Mouse (Mus musculus): ENCODE measurements at regions not wholly inside any gene's neighbourhood (a gene's known extent, or its start where the extent isn't known, plus 50 kb on each side); places are given as distances from the start of the nearest gene placed in this dataset.

DNA sequence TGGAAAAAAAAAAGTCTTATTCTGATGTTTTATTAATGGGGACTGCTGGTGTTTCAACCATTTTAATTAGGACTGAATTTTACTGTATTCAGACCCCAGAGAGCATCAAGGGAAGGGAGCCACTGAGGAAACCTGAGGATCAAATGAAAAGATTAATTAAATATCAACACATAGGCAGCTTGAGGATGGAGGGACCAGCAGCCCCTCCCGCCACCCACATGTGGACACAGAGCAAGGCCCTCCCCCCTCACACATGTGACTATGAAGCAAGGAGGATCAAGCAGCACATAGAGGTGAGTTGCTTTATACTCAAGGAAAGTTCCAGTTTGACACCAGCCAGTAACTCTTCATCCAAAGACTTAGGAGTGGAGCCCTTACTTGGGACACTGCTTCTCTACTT, 126.0 kb downstream of the Gp2 start:
- ATAC-seq (replicated peaks; ENCODE audit: low FRiP score, low TSS enrichment, low read depth) (no peak), DNase-seq (ENCODE audit: low spot score) (no peak)
- 86% methylated on average over 1 of the region's 1 CpGs for WGBS
- no peaks in the 10 kb centered on the region for H3K27me3 ChIP-seq (replicated peaks; ENCODE audit: control insufficient read depth, insufficient read depth, low read length)
- no peaks in the 10 kb centered on the region for H3K4me1 ChIP-seq (replicated peaks; ENCODE audit: control insufficient read depth, insufficient read depth, low read length)
- no peaks in the 10 kb centered on the region for H3K9me3 ChIP-seq (ENCODE audit: control insufficient read depth, low read length)
- H3K4me2 ChIP-seq (ENCODE audit: low read length): no peak overlapping the region
- no peak overlapping the region for H3K27ac ChIP-seq (ENCODE audit: low read depth)
- H3K36me3 ChIP-seq (ENCODE audit: control insufficient read depth, insufficient read depth, low read length): no peaks in the 10 kb centered on the region
- no peak overlapping the region for H3K4me3 ChIP-seq (ENCODE audit: low read depth, low read length)
- H3K9ac ChIP-seq (ENCODE audit: low read length): no peak overlapping the region

GRCm38 (mm10) chr7:119330460-119331109, 128.5 kb downstream of the Gp2 start:
- Histone ChIP-seq H3K27ac (ENCODE audit: low read depth) (no peak overlapping the region), H3K9ac (ENCODE audit: low read length) (no peak overlapping the region), H3K4me3 (ENCODE audit: low read depth, low read length) (no peak overlapping the region), H3K4me2 (ENCODE audit: low read length) (no peak overlapping the region), H3K27me3 (replicated peaks; ENCODE audit: control insufficient read depth, insufficient read depth, low read length) (no peaks in the 10 kb centered on the region), H3K36me3 (ENCODE audit: control insufficient read depth, insufficient read depth, low read length) (no peaks in the 10 kb centered on the region), H3K4me1 (replicated peaks; ENCODE audit: control insufficient read depth, insufficient read depth, low read length) (no peaks in the 10 kb centered on the region), H3K9me3 (ENCODE audit: control insufficient read depth, low read length) (no peaks in the 10 kb centered on the region)
- 18% methylated on average over 5 of the region's 5 CpGs for WGBS
- ATAC-seq (replicated peaks; ENCODE audit: low FRiP score, low TSS enrichment, low read depth) (no peak), DNase-seq (ENCODE audit: low spot score) (no peak)

DNA sequence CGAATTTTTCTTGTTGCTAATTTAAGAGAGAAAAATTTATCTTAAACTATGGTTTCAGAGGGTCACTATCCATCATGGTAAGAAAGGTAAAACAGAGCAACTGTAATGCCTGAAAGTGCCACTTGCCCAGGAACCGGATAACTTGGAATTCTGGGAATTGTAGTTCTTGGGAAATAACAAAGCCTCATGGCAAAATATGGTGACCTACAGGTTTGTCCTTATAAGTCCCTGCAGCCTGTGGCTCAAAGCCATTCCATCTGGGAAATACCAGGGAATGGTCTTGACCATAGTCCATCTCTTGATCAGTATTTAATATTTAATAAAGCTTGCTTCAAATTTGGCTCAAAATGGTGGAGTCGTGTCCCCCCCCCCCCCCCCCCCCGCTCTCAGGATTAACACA, 111.9 kb upstream of the Gpr139 start:
- ATAC-seq (replicated peaks; ENCODE audit: low FRiP score, low TSS enrichment, low read depth): no peak
- Histone ChIP-seq H3K27ac (ENCODE audit: low read depth) (no peak overlapping the region), H3K4me3 (ENCODE audit: low read depth, low read length) (no peak overlapping the region), H3K36me3 (ENCODE audit: control insufficient read depth, insufficient read depth, low read length) (no peaks in the 10 kb centered on the region), H3K9me3 (ENCODE audit: control insufficient read depth, low read length) (no peaks in the 10 kb centered on the region), H3K4me1 (replicated peaks; ENCODE audit: control insufficient read depth, insufficient read depth, low read length) (no peaks in the 10 kb centered on the region), H3K27me3 (replicated peaks; ENCODE audit: control insufficient read depth, insufficient read depth, low read length) (no peaks in the 10 kb centered on the region), H3K9ac (ENCODE audit: low read length) (no peak overlapping the region), H3K4me2 (ENCODE audit: low read length) (no peak overlapping the region)
- no peak for DNase-seq (ENCODE audit: low spot score)
- 53% methylated on average over 4 of the region's 4 CpGs for WGBS

GRCm38 (mm10) chr7:119291442-119291841, 107.0 kb upstream of the Gpr139 start:
- Histone ChIP-seq H3K4me3 (ENCODE audit: low read depth, low read length) (no peak overlapping the region), H3K36me3 (ENCODE audit: control insufficient read depth, insufficient read depth, low read length) (no peaks in the 10 kb centered on the region), H3K4me2 (ENCODE audit: low read length) (no peak overlapping the region), H3K4me1 (replicated peaks; ENCODE audit: control insufficient read depth, insufficient read depth, low read length) (no peaks in the 10 kb centered on the region), H3K9ac (ENCODE audit: low read length) (no peak overlapping the region), H3K27ac (ENCODE audit: low read depth) (no peak overlapping the region), H3K27me3 (replicated peaks; ENCODE audit: control insufficient read depth, insufficient read depth, low read length) (no peaks in the 10 kb centered on the region), H3K9me3 (ENCODE audit: control insufficient read depth, low read length) (no peaks in the 10 kb centered on the region)
- no peak for DNase-seq (ENCODE audit: low spot score)
- 63% methylated on average over 2 of the region's 2 CpGs for WGBS
- no peak for ATAC-seq (replicated peaks; ENCODE audit: low FRiP score, low TSS enrichment, low read depth)

DNA sequence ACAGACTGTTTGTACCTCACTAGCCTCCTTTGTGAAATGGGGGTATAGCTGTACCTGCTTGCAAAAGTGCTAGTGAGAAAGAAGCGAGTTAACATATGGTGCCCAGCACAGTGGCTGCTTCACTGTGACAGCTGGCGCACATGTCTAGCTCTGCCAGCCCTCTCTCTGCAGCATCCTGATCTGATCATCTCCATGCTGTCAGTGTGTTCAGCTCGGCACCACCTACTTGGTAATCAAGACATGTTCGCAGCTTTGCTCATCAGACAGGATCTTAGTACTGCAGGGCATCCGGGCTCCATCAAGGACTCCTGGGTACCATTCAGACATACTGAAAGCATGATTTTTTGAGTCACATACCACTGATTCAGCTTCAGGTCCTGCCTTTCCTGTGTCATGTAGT, 100.9 kb upstream of the Gpr139 start:
- ATAC-seq (replicated peaks; ENCODE audit: low FRiP score, low TSS enrichment, low read depth) (no peak), DNase-seq (ENCODE audit: low spot score) (no peak)
- Histone ChIP-seq H3K4me1 (replicated peaks; ENCODE audit: control insufficient read depth, insufficient read depth, low read length) (no peaks in the 10 kb centered on the region), H3K36me3 (ENCODE audit: control insufficient read depth, insufficient read depth, low read length) (no peaks in the 10 kb centered on the region), H3K4me3 (ENCODE audit: low read depth, low read length) (no peak overlapping the region), H3K4me2 (ENCODE audit: low read length) (no peak overlapping the region), H3K9me3 (ENCODE audit: control insufficient read depth, low read length) (no peaks in the 10 kb centered on the region), H3K27me3 (replicated peaks; ENCODE audit: control insufficient read depth, insufficient read depth, low read length) (no peaks in the 10 kb centered on the region), H3K9ac (ENCODE audit: low read length) (no peak overlapping the region), H3K27ac (ENCODE audit: low read depth) (no peak overlapping the region)
- WGBS: 90% methylated on average over 5 of the region's 5 CpGs

GRCm38 (mm10) chr7:119279896-119280661, 95.7 kb upstream of the Gpr139 start:
- no peaks in the 10 kb centered on the region for H3K9me3 ChIP-seq (ENCODE audit: control insufficient read depth, low read length)
- H3K27me3 ChIP-seq (replicated peaks; ENCODE audit: control insufficient read depth, insufficient read depth, low read length): no peaks in the 10 kb centered on the region
- no peaks in the 10 kb centered on the region for H3K4me1 ChIP-seq (replicated peaks; ENCODE audit: control insufficient read depth, insufficient read depth, low read length)
- no peak overlapping the region for H3K4me3 ChIP-seq (ENCODE audit: low read depth, low read length)
- H3K36me3 ChIP-seq (ENCODE audit: control insufficient read depth, insufficient read depth, low read length): no peaks in the 10 kb centered on the region
- WGBS: 44% methylated on average over 3 of the region's 3 CpGs
- no peak overlapping the region for H3K27ac ChIP-seq (ENCODE audit: low read depth)
- H3K9ac ChIP-seq (ENCODE audit: low read length): no peak overlapping the region
- no peak for ATAC-seq (replicated peaks; ENCODE audit: low FRiP score, low TSS enrichment, low read depth)
- H3K4me2 ChIP-seq (ENCODE audit: low read length): no peak overlapping the region
- DNase-seq (ENCODE audit: low spot score): no peak

DNA sequence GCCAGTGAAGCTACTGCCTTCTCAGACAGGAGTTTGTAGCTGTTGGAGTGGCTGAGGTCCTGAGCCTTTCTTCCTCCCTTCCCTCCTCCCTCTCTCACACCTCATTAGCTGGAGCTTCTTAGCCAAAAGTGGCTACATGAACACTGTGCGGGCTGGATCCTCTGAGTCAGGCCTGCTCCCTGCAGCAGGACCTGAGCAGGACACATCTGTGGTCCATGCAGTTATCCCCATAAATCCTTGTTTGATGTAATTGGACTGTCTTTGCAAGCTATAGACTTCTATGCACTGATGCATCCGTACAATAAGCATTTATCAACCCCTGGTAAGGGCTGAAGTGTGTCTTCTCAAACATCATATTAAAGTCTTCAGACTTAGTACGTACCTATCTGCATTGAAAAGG, 88.2 kb upstream of the Gpr139 start:
- no peak for ATAC-seq (replicated peaks; ENCODE audit: low FRiP score, low TSS enrichment, low read depth)
- H3K36me3 ChIP-seq (ENCODE audit: control insufficient read depth, insufficient read depth, low read length): no peaks in the 10 kb centered on the region
- H3K4me1 ChIP-seq (replicated peaks; ENCODE audit: control insufficient read depth, insufficient read depth, low read length): no peaks in the 10 kb centered on the region

GRCm38 (mm10) chr7:119271427-119271826, 87.0 kb upstream of the Gpr139 start:
- Histone ChIP-seq H3K4me2 (ENCODE audit: low read length) (no peak overlapping the region), H3K27ac (ENCODE audit: low read depth) (no peak overlapping the region), H3K27me3 (replicated peaks; ENCODE audit: control insufficient read depth, insufficient read depth, low read length) (no peaks in the 10 kb centered on the region), H3K9ac (ENCODE audit: low read length) (no peak overlapping the region), H3K9me3 (ENCODE audit: control insufficient read depth, low read length) (no peaks in the 10 kb centered on the region), H3K4me3 (ENCODE audit: low read depth, low read length) (no peak overlapping the region), H3K36me3 (ENCODE audit: control insufficient read depth, insufficient read depth, low read length) (no peaks in the 10 kb centered on the region), H3K4me1 (replicated peaks; ENCODE audit: control insufficient read depth, insufficient read depth, low read length) (no peaks in the 10 kb centered on the region)
- DNase-seq (ENCODE audit: low spot score) (no peak), ATAC-seq (replicated peaks; ENCODE audit: low FRiP score, low TSS enrichment, low read depth) (no peak)
- WGBS: 92% methylated on average over 1 of the region's 1 CpGs

More for the DNA sequence above, 88.2 kb upstream of the Gpr139 start:
- Histone ChIP-seq H3K4me3 (ENCODE audit: low read depth, low read length) (no peak overlapping the region), H3K4me2 (ENCODE audit: low read length) (no peak overlapping the region), H3K27me3 (replicated peaks; ENCODE audit: control insufficient read depth, insufficient read depth, low read length) (no peaks in the 10 kb centered on the region), H3K9me3 (ENCODE audit: control insufficient read depth, low read length) (no peaks in the 10 kb centered on the region), H3K27ac (ENCODE audit: low read depth) (no peak overlapping the region), H3K9ac (ENCODE audit: low read length) (no peak overlapping the region)
- 81% methylated on average over 3 of the region's 3 CpGs for WGBS
- DNase-seq (ENCODE audit: low spot score): no peak

All from intestine, embryonic 14.5 days (tissue).